Mouse (Mus musculus): ENCODE data around the gene Lrrc8e.
"Not testable (repeated sequence)": the region's sequence is repeated elsewhere in the genome, so short reads cannot be mapped to it uniquely, and the experiment has no call there.

DNA sequence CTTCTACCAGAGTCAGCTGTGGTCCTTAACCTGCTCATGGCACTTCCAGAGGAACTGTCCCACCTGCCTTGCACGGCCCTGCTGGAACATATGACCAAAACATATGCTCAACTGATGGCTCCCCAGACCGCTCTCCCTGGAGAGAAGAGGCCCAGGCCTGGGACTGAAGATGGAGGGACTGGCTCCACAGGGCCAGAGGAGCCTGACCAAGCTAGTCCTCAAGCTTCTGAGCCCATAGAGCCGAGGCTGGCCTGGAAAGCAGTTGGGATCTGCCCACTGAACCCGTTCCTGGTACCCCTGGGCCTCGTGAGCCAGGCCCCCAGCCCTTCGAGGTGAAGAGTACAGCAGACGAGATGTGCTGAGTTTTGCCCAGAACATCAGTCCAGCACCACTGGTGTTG lies 28.8 kb downstream of the Lrrc8e start:
- TF ChIP-seq POLR2A (IDR thresholded peaks at IDR 0.05; ENCODE audit: insufficient read depth, low read depth, low read length); CTCF (IDR thresholded peaks at IDR 0.05); EP300 (IDR thresholded peaks at IDR 0.05; ENCODE audit: insufficient read depth, low read depth, low read length): not testable (repeated sequence)

All from heart, adult 2 months (tissue).